Mouse (Mus musculus) hindbrain, embryonic 13.5 days (tissue): ENCODE measurements around the gene Ppp1r1a. TPM values are rescaled to one million over a fixed set of nuclear protein-coding genes. Genes with fewer than 3 reads are reported as not detected.
A peak's percentile ranks its signal among the peaks of the same experiment; 100 is the strongest.

ENCODE experiments used
- ATAC-seq: fragments of 200-750 bp; cut with Nextera tagmentation; 2 replicates; pipeline ENCODE4 v1.8.0; 2017; ENCODE audit warnings: moderate TSS enrichment; ENCODE audit not compliant: low FRiP score
- H3K27ac ChIP-seq: fragments of 300-500 bp; sonication (generic); 2 replicates; pipeline ENCODE4 v1.5.1; 2015; ENCODE audit warnings: inconsistent platforms, mild to moderate bottlenecking, moderate library complexity
- H3K27me3 ChIP-seq: fragments of 300-500 bp; sonication (generic); 2 replicates; pipeline ENCODE4 v1.6.1; 2015; ENCODE audit warnings: mild to moderate bottlenecking, inconsistent platforms
- H3K36me3 ChIP-seq: fragments of 300-500 bp; sonication (generic); 2 replicates; pipeline ENCODE4 v1.6.1; 2015; ENCODE audit warnings: mild to moderate bottlenecking, inconsistent platforms
- H3K4me1 ChIP-seq: fragments of 300-500 bp; sonication (generic); replicated peaks from 2 replicates; pipeline ENCODE4 v1.6.1; 2015; ENCODE audit warnings: inconsistent platforms
- H3K4me2 ChIP-seq: fragments of 300-500 bp; sonication (generic); 2 replicates; pipeline ENCODE4 v1.6.1; 2015; ENCODE audit warnings: inconsistent platforms, mild to moderate bottlenecking, moderate library complexity
- H3K4me3 ChIP-seq: fragments of 300-500 bp; sonication (generic); 2 replicates; pipeline ENCODE4 v1.5.1; 2015; ENCODE audit warnings: mild to moderate bottlenecking, inconsistent platforms
- H3K9ac ChIP-seq: fragments of 300-500 bp; sonication (generic); 2 replicates; pipeline ENCODE4 v1.6.1; 2015; ENCODE audit warnings: mild to moderate bottlenecking, inconsistent platforms
- H3K9me3 ChIP-seq: fragments of 300-500 bp; sonication (generic); 2 replicates; pipeline ENCODE4 v1.6.1; 2016; ENCODE audit warnings: inconsistent platforms
- WGBS: fragments of 180-500 bp; shearing (Covaris S2); methylation state at CpG from one replicate; pipeline ENCODE4 v1.1.7; 2015; 5-methylcytosine and 5-hydroxymethylcytosine counted together
- polyA plus RNA-seq: library from polyadenylated mRNA; unstranded; fragments of >200 nt; fragmentation: Nextera tagmentation; extraction: Ambion mirVana; gene quantifications from 2 replicates; pipeline ENCODE4 v1.2.1, GENCODE M21; 2015

The Ppp1r1a gene
- polyA plus RNA-seq, 1 experiment from 2014 or later = 101 TPM

DNA sequence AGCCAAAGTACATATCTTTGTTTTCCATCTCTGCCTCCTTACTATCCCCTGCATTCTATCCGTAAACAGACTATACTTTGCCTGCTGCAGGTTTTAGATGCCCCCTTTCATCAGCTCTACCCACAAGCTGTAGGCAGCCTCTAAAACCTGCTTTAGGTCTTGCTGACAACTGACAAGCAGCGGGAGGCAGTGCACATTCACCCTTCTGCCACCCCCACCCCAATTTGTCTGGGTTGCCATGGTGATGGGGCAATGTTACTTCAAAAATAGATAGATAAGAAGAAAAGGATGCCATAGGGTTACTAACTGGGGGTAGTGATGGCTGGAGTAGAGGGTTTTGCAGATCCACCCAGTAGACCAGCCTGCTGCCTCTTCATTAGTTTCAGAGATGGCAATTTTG is 53.3 kb downstream of the Ppp1r1a start:
- 0 out of 2 replicates have a peak overlapping the region, but pooled peaks have one; percentile 19 for H3K9ac ChIP-seq
- H3K27me3 ChIP-seq = no peaks in the 10 kb centered on the region
- peaks cover 12% of the 10 kb centered on the region for H3K4me1 ChIP-seq
- H3K4me2 ChIP-seq = no peak overlapping the region
- no peaks in the 10 kb centered on the region for H3K9me3 ChIP-seq
- H3K36me3 ChIP-seq = no peaks in the 10 kb centered on the region
- peak overlapping the region; percentile 40; the same call in 1 of the 2 replicates for H3K27ac ChIP-seq
- H3K4me3 ChIP-seq = no peak overlapping the region
- WGBS = 38% methylated on average over 2 of the region's 2 CpGs
- no peak for ATAC-seq

DNA sequence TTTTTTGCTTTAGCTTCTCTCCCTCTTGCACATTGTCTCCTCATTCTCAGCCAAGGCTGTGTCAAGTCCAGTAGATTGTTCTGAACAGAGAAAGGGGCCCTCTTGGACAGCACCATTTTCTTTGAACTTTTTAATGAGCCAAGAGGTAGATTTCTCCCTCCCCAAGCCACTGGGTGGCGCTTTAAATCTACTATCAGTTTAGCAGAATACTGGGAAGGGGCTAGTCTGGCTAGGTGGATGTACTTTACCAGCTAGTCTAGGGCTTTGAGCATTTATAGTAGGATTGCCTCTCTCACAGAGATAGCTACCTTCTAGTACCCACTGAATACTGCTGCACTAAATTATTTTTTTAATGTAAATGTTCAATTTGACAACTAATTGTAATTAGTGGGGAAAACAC is 55.3 kb downstream of the Ppp1r1a start:
- WGBS = 0% methylated on average over 1 of the region's 1 CpGs
- peak; percentile 59; the same call in 1 of the 2 replicates for ATAC-seq

More for the DNA sequence above, 55.3 kb downstream of the Ppp1r1a start:
- Histone ChIP-seq H3K9me3 (no peaks in the 10 kb centered on the region), H3K27ac (no peak overlapping the region), H3K27me3 (no peaks in the 10 kb centered on the region), H3K4me2 (no peak overlapping the region), H3K4me1 (peaks cover 12% of the 10 kb centered on the region), H3K9ac (no peak overlapping the region), H3K4me3 (no peak overlapping the region), H3K36me3 (no peaks in the 10 kb centered on the region)

Other genes starting within 250 kb of the Ppp1r1a start
- gene Gpr84, start 227.4 kb downstream of the Ppp1r1a start, polyA plus RNA-seq = 0.23 and 0.34 TPM in 2 replicates
- 18.6 and 19.9 TPM in 2 replicates for gene Zfp385a, start 197.9 kb downstream of the Ppp1r1a start, polyA plus RNA-seq
- gene Itga5, start 171.2 kb downstream of the Ppp1r1a start, polyA plus RNA-seq = 8.6 and 8.9 TPM in 2 replicates
- not detected in 2 replicates for gene Gtsf1, start 107.5 kb downstream of the Ppp1r1a start, polyA plus RNA-seq
- gene Gtsf2, start 89.5 kb downstream of the Ppp1r1a start, polyA plus RNA-seq = not detected in 2 replicates
- gene Nckap1l, start 84.2 kb downstream of the Ppp1r1a start, polyA plus RNA-seq = 1.7 and 2.3 TPM in 2 replicates
- 81.6 and 84.0 TPM in 2 replicates for gene Pde1b, start 35.0 kb downstream of the Ppp1r1a start, polyA plus RNA-seq
- not detected in 2 replicates for gene Glycam1, start 27.1 kb upstream of the Ppp1r1a start, polyA plus RNA-seq
- not detected in 2 replicates for gene Mucl1, start 217.5 kb upstream of the Ppp1r1a start, polyA plus RNA-seq